Mouse (Mus musculus): ENCODE measurements around the gene Rcsd1. TPM values are rescaled to one million over a fixed set of nuclear protein-coding genes. Genes with fewer than 3 reads are reported as not detected.

Rcsd1 gene
- polyA plus RNA-seq, 1 experiment from 2014 or later = 22.9 TPM

DNA sequence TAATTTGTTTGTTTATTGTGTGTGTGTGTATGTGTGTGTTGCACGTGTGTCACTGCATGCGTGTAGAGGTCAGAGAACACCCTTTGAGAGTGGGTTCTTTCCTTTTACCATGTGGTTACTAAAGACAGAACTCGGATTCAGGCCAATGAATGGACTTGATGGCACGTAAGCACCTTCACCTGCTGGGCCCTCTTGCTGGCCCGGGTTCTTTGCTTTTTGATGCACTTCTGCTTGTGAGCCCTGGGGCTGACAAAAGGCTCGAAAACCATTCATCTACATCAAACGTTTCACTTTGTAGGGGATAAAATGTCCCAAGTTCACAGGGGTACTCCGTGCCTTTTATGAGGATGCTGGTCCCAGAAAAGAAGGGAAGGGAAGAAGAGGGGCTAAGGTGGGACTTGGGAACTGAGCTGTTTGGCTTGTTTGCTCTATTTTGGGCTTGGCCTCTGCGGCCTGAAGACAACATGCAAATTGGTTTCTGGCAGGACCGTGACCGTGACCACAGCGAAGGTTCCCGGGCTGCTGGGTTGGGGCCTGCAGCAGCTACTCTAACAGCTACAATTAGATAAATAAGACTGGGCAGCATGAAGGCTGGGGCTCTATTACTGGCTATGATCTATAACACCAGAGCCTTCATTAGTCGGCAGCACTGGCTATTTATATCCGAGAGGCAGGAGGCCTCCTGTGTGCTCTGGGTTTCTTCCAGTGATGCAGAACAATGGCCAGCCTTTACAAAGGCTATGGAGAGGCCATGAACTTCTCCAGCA is 46.9 kb downstream of the Rcsd1 start:
- Histone ChIP-seq H3K27me3 (ENCODE audit: insufficient read depth, low read length) (no peaks in the 10 kb centered on the region), H3K9ac (no peak overlapping the region), H3K9me3 (ENCODE audit: low read depth, low read length) (no peaks in the 10 kb centered on the region), H3K4me3 (ENCODE audit: low read depth, low read length) (no peak overlapping the region), H3K36me3 (ENCODE audit: insufficient read depth) (peaks cover 8% of the 10 kb centered on the region; the same call in 1 of the 2 replicates), H3K27ac (ENCODE audit: low read depth) (peak overlapping the region; percentile 15; the same call in 1 of the 2 replicates), H3K4me2 (no peak overlapping the region), H3K4me1 (ENCODE audit: insufficient read depth) (no peaks in the 10 kb centered on the region; the same call in 1 of the 2 replicates)
- DNase-seq = no peak
- WGBS = 65% methylated on average over 15 of the region's 15 CpGs
- no peak for ATAC-seq (ENCODE audit: insufficient read depth)
- TF ChIP-seq CTCF (IDR thresholded peaks at IDR 0.05; ENCODE audit: low read depth) = no peak

DNA sequence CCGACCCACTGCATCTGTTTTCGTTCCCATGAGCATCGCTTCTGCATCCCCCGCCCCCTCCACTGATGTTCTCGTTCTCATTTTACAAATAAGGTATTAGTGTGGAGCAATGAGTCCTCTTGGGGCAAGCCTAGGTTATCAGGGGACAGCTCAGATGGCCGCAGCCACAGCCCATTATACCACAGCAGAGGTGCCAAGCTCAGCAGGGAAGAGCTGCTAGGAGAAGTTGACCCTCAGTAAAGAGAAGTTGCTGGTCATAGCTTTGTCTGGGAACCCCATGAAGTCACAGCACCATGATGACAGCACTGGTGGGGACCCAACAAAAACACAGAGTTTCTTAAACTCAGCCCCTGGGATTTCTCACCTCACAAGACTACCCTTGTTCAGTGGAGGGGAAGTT is 47.8 kb downstream of the Rcsd1 start:
- Histone ChIP-seq H3K9ac (no peak overlapping the region), H3K27ac (ENCODE audit: low read depth) (no peak overlapping the region), H3K27me3 (ENCODE audit: insufficient read depth, low read length) (no peaks in the 10 kb centered on the region), H3K4me3 (ENCODE audit: low read depth, low read length) (no peak overlapping the region), H3K9me3 (ENCODE audit: low read depth, low read length) (no peaks in the 10 kb centered on the region), H3K4me2 (no peak overlapping the region), H3K4me1 (ENCODE audit: insufficient read depth) (no peaks in the 10 kb centered on the region), H3K36me3 (ENCODE audit: insufficient read depth) (peaks cover 8% of the 10 kb centered on the region; the same call in 1 of the 2 replicates)
- TF ChIP-seq CTCF (IDR thresholded peaks at IDR 0.05; ENCODE audit: low read depth) = no peak
- no peak for ATAC-seq (ENCODE audit: insufficient read depth)
- WGBS = 75% methylated on average over 6 of the region's 6 CpGs
- DNase-seq = no peak

DNA sequence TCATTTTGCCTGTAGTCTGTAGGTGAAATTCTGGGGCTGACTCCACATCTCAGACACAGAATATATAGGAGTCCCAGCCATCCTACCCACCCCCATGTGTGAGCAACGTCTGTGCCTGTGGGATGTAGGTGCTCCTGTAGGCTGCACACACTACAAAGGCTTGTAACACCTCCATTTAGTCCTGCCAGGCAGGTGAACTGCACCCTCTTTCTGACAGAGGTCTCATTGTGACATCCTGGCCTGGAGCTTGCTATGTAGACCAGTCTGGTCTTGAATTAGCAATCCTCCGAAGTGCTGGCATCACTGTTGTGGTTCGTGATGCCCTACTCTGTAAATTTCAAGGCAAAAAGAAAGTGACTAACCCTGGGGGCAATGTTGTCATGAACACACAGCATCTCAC is 48.4 kb downstream of the Rcsd1 start:
- H3K9me3 ChIP-seq (ENCODE audit: low read depth, low read length) = no peaks in the 10 kb centered on the region
- WGBS = 55% methylated on average over 3 of the region's 3 CpGs
- no peak for DNase-seq
- H3K4me1 ChIP-seq (ENCODE audit: insufficient read depth) = no peaks in the 10 kb centered on the region
- H3K27ac ChIP-seq (ENCODE audit: low read depth) = no peak overlapping the region
- H3K27me3 ChIP-seq (ENCODE audit: insufficient read depth, low read length) = no peaks in the 10 kb centered on the region
- TF ChIP-seq CTCF (IDR thresholded peaks at IDR 0.05; ENCODE audit: low read depth) = no peak
- no peak overlapping the region for H3K4me3 ChIP-seq (ENCODE audit: low read depth, low read length)
- ATAC-seq (ENCODE audit: insufficient read depth) = 0 out of 2 replicates have a peak, but pooled peaks have one; percentile 21
- H3K36me3 ChIP-seq (ENCODE audit: insufficient read depth) = peaks cover 8% of the 10 kb centered on the region; the same call in 1 of the 2 replicates
- H3K9ac ChIP-seq = no peak overlapping the region
- no peak overlapping the region for H3K4me2 ChIP-seq

DNA sequence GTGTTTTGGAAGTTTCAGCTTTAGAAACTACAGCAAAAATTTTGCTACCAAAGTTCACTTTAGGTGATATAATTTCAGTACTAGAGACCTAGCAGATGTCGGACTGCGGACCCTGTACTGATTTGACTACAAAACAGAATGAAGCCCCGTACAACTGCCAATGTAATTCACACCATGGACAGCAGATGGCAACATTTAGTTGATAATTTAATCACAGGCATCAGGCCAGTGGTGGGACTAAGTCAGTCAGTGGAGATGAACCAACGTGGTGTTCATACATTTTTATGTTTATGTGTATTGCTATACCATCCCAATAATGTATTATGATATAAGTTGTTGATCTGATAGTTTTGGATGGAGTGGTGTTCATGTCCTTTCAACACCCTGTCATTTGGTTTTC is 48.8 kb downstream of the Rcsd1 start:
- WGBS = 24% methylated on average over 4 of the region's 4 CpGs
- ATAC-seq (ENCODE audit: insufficient read depth) = 0 out of 2 replicates have a peak, but pooled peaks have one; percentile 35
- Histone ChIP-seq H3K4me1 (ENCODE audit: insufficient read depth) (no peaks in the 10 kb centered on the region), H3K4me3 (ENCODE audit: low read depth, low read length) (no peak overlapping the region), H3K27me3 (ENCODE audit: insufficient read depth, low read length) (no peaks in the 10 kb centered on the region), H3K9me3 (ENCODE audit: low read depth, low read length) (no peaks in the 10 kb centered on the region), H3K4me2 (no peak overlapping the region), H3K36me3 (ENCODE audit: insufficient read depth) (peaks cover 10% of the 10 kb centered on the region), H3K27ac (ENCODE audit: low read depth) (no peak overlapping the region), H3K9ac (no peak overlapping the region)
- peak; percentile 92 for DNase-seq
- TF ChIP-seq CTCF (IDR thresholded peaks at IDR 0.05; ENCODE audit: low read depth) = peak; percentile 80

DNA sequence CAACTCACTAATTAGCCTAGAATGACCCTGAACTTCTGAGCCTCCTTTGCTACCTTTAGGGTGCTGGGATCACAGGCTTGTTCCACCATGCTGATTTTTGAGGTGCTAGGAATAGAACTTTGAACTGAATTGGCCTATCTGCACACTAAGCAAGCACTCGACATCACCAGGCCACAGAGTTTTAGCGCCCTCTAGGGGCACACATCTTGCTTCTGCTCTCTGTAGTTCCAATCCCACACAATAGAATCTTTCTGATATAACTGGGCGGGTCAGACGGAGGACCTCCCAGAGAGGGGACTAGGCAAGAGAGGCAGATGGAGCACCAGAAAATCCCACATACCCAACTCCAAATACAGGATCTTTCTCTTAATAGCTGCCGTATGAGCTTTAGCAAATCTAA is 51.0 kb downstream of the Rcsd1 start:
- Histone ChIP-seq H3K9me3 (ENCODE audit: low read depth, low read length) (no peaks in the 10 kb centered on the region), H3K4me3 (ENCODE audit: low read depth, low read length) (no peak overlapping the region), H3K9ac (no peak overlapping the region), H3K27me3 (ENCODE audit: insufficient read depth, low read length) (no peaks in the 10 kb centered on the region), H3K4me2 (no peak overlapping the region), H3K4me1 (ENCODE audit: insufficient read depth) (no peaks in the 10 kb centered on the region), H3K27ac (ENCODE audit: low read depth) (no peak overlapping the region), H3K36me3 (ENCODE audit: insufficient read depth) (peaks cover 25% of the 10 kb centered on the region)
- ATAC-seq (ENCODE audit: insufficient read depth) = peak; percentile 42
- TF ChIP-seq CTCF (IDR thresholded peaks at IDR 0.05; ENCODE audit: low read depth) = peak; percentile 86
- peak; percentile 92 for DNase-seq
- WGBS = 43% methylated on average over 5 of the region's 5 CpGs

DNA sequence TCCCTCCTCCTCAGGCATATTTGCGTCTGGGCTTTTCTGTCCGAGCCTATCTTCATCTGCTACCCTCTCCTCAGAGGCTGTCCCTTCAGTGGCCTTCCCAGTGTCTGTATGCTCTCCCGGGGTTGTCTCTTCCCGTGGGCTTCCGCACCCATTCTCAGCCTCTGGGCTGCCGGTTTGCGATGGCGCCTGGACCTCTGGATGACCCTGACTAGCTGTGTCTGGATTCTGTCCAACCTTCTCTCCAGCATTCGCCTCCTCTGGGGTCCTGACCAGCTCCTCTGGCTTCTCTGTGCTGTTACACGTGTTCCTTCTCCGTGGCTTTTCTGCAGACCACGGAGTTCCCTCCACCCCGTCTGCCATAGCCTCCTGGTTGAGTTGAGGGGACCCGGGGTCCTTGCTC is 54.1 kb downstream of the Rcsd1 start:
- Histone ChIP-seq H3K27me3 (ENCODE audit: insufficient read depth, low read length) (no peaks in the 10 kb centered on the region), H3K27ac (ENCODE audit: low read depth) (peak overlapping the region; percentile 16; the same call in 1 of the 2 replicates), H3K9ac (no peak overlapping the region), H3K36me3 (ENCODE audit: insufficient read depth) (peaks cover 22% of the 10 kb centered on the region), H3K4me2 (no peak overlapping the region), H3K9me3 (ENCODE audit: low read depth, low read length) (no peaks in the 10 kb centered on the region), H3K4me1 (ENCODE audit: insufficient read depth) (no peaks in the 10 kb centered on the region), H3K4me3 (ENCODE audit: low read depth, low read length) (no peak overlapping the region)
- DNase-seq (peak; percentile 76), ATAC-seq (ENCODE audit: insufficient read depth) (peak; percentile 41; the same call in 1 of the 2 replicates)
- TF ChIP-seq CTCF (IDR thresholded peaks at IDR 0.05; ENCODE audit: low read depth) = no peak
- WGBS = 51% methylated on average over 14 of the region's 14 CpGs

DNA sequence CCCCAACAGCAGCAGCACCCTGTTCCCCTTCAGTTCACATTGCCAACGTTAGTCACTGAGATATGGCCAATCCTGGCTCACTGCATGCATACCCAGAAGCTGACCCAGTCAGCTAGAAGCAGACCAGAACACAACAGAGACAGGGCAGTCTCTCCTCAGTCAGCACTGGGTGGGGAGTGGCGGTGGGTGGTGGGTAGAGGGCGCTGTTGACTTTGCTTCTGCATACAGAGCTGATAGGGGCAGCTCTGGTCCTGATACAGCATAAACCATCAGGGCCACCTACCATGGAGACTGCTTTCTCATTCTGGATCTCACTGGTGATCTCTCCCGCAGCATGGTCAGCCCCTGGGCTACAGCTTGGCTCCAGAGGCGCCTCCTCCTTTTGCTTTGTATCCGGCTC is 54.5 kb downstream of the Rcsd1 start:
- TF ChIP-seq CTCF (IDR thresholded peaks at IDR 0.05; ENCODE audit: low read depth) = peak; percentile 49
- H3K4me3 ChIP-seq (ENCODE audit: low read depth, low read length) = no peak overlapping the region
- 64% methylated on average over 6 of the region's 6 CpGs for WGBS
- no peaks in the 10 kb centered on the region for H3K4me1 ChIP-seq (ENCODE audit: insufficient read depth)
- ATAC-seq (ENCODE audit: insufficient read depth) = peak; percentile 62; the same call in 1 of the 2 replicates
- H3K27me3 ChIP-seq (ENCODE audit: insufficient read depth, low read length) = no peaks in the 10 kb centered on the region
- no peak overlapping the region for H3K9ac ChIP-seq
- no peak overlapping the region for H3K4me2 ChIP-seq
- no peaks in the 10 kb centered on the region for H3K9me3 ChIP-seq (ENCODE audit: low read depth, low read length)
- peaks cover 23% of the 10 kb centered on the region for H3K36me3 ChIP-seq (ENCODE audit: insufficient read depth)
- peak; percentile 39 for DNase-seq
- peak overlapping the region; percentile 16; the same call in 1 of the 2 replicates for H3K27ac ChIP-seq (ENCODE audit: low read depth)

All from lung, embryonic 14.5 days (tissue).